Mouse (Mus musculus) heart, embryonic 16.5 days (tissue): ENCODE data around the gene Slc38a8. TPM values are rescaled to one million over a fixed set of nuclear protein-coding genes. Genes with fewer than 3 reads are reported as not detected.

ENCODE experiments used
- ATAC-seq: fragments of 200-750 bp; cut with Nextera tagmentation; replicated peaks from 2 replicates; pipeline ENCODE4 v1.8.0; 2017; ENCODE audit warnings: moderate number of reproducible peaks; ENCODE audit not compliant: insufficient read depth, low FRiP score; ENCODE audit errors: extremely low read depth
- H3K27ac ChIP-seq: fragments of 300-500 bp; sonication (generic); 2 replicates; pipeline ENCODE4 v1.5.1; 2014; ENCODE audit warnings: mild to moderate bottlenecking, low read length, control low read depth, moderate library complexity
- H3K27me3 ChIP-seq: fragments of 300-500 bp; sonication (generic); 2 replicates; pipeline ENCODE4 v1.6.1; 2014; ENCODE audit warnings: low read length, mixed read lengths; ENCODE audit not compliant: control insufficient read depth, insufficient read depth
- H3K36me3 ChIP-seq: fragments of 300-500 bp; sonication (generic); 2 replicates; pipeline ENCODE4 v1.6.1; 2014; ENCODE audit not compliant: control insufficient read depth, insufficient read depth
- H3K4me1 ChIP-seq: fragments of 300-500 bp; sonication (generic); 2 replicates; pipeline ENCODE4 v1.6.1; 2014; ENCODE audit warnings: low read length, mixed read lengths; ENCODE audit not compliant: control insufficient read depth, insufficient read depth
- H3K4me2 ChIP-seq: fragments of 300-500 bp; sonication (generic); 2 replicates; pipeline ENCODE4 v1.6.1; 2014; ENCODE audit warnings: low read depth, mild to moderate bottlenecking, control low read depth, low read length
- H3K4me3 ChIP-seq: fragments of 300-500 bp; sonication (generic); 2 replicates; pipeline ENCODE4 v1.5.1; 2014; ENCODE audit warnings: mild to moderate bottlenecking, control low read depth, low read length
- H3K9ac ChIP-seq: fragments of 300-500 bp; sonication (generic); 2 replicates; pipeline ENCODE4 v1.6.1; 2014; ENCODE audit warnings: low read length, control low read depth
- H3K9me3 ChIP-seq: fragments of 300-500 bp; sonication (generic); replicated peaks from 2 replicates; pipeline ENCODE4 v1.6.1; 2016; ENCODE audit warnings: low read length; ENCODE audit not compliant: control insufficient read depth
- WGBS: fragments of 180-500 bp; shearing (Covaris S2); extraction: QIAGEN DNeasy Blood & Tissue Kit; methylation state at CpG from one replicate; pipeline ENCODE4 v1.1.7; 2014; 5-methylcytosine and 5-hydroxymethylcytosine counted together
- polyA plus RNA-seq: library from polyadenylated mRNA; unstranded; fragments of >200 nt; fragmentation: Nextera tagmentation; extraction: Ambion mirVana; gene quantifications from 2 replicates; pipeline ENCODE4 v1.2.1, GENCODE M21; 2015

Gene Slc38a8
- polyA plus RNA-seq, 1 experiment from 2014 or later: not detected

DNA sequence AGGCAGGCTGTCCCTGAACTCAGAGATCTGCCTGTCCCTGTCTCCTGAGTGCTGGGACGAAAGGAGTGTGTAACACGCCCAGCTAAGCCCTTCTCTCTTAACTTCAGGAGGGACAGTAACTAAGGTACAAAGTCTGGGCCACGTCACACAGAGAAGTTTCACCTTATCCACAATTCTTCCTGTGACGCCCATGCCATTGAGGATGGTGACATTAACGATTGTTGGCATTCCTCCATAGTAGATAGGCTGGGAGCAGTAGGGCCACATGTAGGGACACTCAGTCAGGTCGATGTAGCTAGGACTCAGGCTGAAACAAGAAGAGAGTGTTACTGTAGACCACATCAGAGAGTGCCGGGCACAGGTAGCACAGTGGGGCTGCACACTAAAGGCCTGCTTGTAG, 27.3 kb upstream of the Slc38a8 start:
- Histone ChIP-seq H3K4me2 (no peak overlapping the region), H3K4me1 (no peaks in the 10 kb centered on the region), H3K36me3 (peaks cover 70% of the 10 kb centered on the region), H3K4me3 (no peak overlapping the region), H3K27me3 (no peaks in the 10 kb centered on the region), H3K27ac (no peak overlapping the region), H3K9ac (no peak overlapping the region), H3K9me3 (no peaks in the 10 kb centered on the region)
- WGBS: 85% methylated on average over 7 of the region's 7 CpGs
- no peak for ATAC-seq

DNA sequence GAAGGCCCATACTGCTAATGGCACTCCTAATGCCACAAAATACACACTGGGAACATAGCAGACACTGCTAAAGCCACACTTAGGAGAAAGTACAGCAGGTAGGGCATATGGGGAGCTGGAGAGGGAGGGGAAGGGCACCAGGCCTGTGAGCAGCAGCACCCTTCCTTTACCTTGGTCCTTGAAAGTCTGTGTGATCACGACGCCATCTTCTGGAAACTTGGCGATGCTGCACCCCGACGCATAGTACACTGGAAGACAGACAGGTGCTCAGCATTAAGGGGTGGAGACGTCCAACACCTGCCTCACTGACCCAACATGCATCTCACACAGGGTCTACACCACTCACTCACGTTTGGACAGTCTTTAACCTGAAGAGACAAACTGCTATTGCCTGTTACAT, 18.6 kb upstream of the Slc38a8 start:
- Histone ChIP-seq H3K27me3 (no peaks in the 10 kb centered on the region), H3K27ac (no peak overlapping the region), H3K36me3 (peaks cover 81% of the 10 kb centered on the region), H3K4me1 (no peaks in the 10 kb centered on the region), H3K9ac (no peak overlapping the region), H3K9me3 (no peaks in the 10 kb centered on the region), H3K4me2 (no peak overlapping the region), H3K4me3 (no peak overlapping the region)
- WGBS: 68% methylated on average over 7 of the region's 7 CpGs
- no peak for ATAC-seq

DNA sequence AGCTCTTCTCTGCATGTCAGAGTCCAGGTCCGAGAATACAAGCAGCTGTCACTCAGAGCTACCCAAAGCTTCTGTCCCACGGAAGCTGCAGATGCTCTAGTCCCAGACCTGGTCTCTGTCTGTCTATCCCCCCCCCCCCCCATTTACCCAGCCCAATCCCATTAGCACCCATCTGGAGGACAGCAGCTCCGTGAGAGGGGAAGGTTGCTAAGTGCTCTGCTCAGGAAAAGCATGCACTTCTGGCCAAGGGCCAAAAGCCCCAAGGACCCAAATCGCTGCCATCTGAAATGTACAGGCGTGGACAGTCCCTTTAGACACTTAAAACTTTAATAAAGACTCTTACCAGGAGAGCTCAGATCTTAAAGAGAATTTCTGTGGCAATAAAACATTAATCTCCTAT, 15.2 kb upstream of the Slc38a8 start:
- ATAC-seq: no peak
- H3K4me1 ChIP-seq: no peaks in the 10 kb centered on the region; the same call in 1 of the 2 replicates
- peaks cover 87% of the 10 kb centered on the region for H3K36me3 ChIP-seq
- H3K9ac ChIP-seq: no peak overlapping the region
- H3K4me3 ChIP-seq: no peak overlapping the region
- no peak overlapping the region for H3K27ac ChIP-seq
- H3K9me3 ChIP-seq: no peaks in the 10 kb centered on the region
- WGBS: 55% methylated on average over 5 of the region's 5 CpGs
- H3K4me2 ChIP-seq: no peak overlapping the region
- no peaks in the 10 kb centered on the region for H3K27me3 ChIP-seq

DNA sequence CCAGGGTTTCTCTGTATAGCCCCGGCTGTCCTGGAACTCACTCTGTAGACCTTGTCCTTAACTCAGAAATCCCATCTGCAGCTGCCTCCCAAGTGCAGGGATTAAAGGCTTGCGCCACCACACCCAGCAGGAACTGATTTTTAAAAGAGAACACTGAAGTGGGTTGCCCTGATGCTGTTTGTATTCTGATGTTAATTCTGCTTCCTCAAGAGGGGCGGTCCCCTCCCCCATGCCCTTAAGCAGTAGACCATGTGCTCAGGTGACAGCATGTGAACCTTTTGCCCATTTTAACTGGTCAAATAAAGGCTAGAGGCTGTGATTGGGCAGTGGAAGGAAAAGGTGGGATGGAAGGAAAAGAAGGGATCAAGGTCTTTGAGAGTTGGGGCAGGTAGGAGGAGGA, 14.3 kb upstream of the Slc38a8 start:
- H3K4me1 ChIP-seq: no peaks in the 10 kb centered on the region; the same call in 1 of the 2 replicates
- H3K4me2 ChIP-seq: no peak overlapping the region
- no peak overlapping the region for H3K27ac ChIP-seq
- ATAC-seq: no peak
- no peaks in the 10 kb centered on the region for H3K9me3 ChIP-seq
- no peak overlapping the region for H3K4me3 ChIP-seq
- H3K27me3 ChIP-seq: no peaks in the 10 kb centered on the region
- H3K9ac ChIP-seq: no peak overlapping the region
- H3K36me3 ChIP-seq: peaks cover 82% of the 10 kb centered on the region
- 80% methylated on average over 3 of the region's 3 CpGs for WGBS

DNA sequence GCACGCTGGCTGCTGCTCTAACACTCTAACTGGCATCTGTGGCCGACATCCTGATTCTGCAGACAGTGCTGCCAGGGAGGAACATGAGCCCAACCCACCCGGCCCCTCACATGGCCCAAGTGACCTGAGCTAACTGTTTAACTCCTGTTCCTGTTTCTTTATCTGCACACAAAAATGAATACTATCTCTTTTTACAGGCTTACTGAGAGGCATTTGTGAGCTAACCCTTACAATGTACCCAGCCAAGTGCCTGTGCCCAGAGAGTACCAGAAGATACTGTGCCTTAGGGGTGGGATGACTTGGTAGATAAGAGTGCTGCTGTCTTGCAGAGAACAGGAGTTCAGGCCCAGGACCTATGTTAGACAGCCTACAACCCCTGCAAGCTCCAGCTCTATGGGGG, 13.4 kb upstream of the Slc38a8 start:
- Histone ChIP-seq H3K9ac (no peak overlapping the region), H3K9me3 (no peaks in the 10 kb centered on the region), H3K4me2 (no peak overlapping the region), H3K27me3 (no peaks in the 10 kb centered on the region), H3K4me3 (no peak overlapping the region), H3K36me3 (peaks cover 82% of the 10 kb centered on the region), H3K27ac (no peak overlapping the region), H3K4me1 (no peaks in the 10 kb centered on the region; the same call in 1 of the 2 replicates)
- WGBS: 82% methylated on average over 3 of the region's 3 CpGs
- no peak for ATAC-seq

DNA sequence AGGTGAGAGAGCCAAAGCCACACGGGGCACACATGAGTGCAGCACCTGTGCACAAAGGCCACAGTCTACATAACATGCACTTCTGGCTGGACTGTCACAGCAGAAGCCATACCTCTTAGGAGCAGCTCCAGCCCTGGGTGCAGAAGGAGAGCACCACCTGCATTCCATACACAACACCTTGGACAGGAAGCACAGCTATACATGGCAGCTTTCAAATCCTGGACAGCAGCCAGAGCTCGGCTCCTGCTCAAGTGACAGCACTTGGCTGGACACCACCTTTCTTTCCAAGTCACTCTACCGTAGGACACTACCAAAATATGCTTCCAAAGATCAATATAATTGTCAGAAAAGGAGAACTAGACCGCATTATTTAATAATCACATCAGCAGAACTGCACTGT, 11.9 kb upstream of the Slc38a8 start:
- Histone ChIP-seq H3K4me2 (no peak overlapping the region), H3K4me1 (no peaks in the 10 kb centered on the region; the same call in 1 of the 2 replicates), H3K9me3 (no peaks in the 10 kb centered on the region), H3K27ac (no peak overlapping the region), H3K4me3 (no peak overlapping the region), H3K27me3 (no peaks in the 10 kb centered on the region), H3K36me3 (peaks cover 82% of the 10 kb centered on the region), H3K9ac (no peak overlapping the region)
- WGBS: 65% methylated on average over 4 of the region's 4 CpGs
- ATAC-seq: no peak

DNA sequence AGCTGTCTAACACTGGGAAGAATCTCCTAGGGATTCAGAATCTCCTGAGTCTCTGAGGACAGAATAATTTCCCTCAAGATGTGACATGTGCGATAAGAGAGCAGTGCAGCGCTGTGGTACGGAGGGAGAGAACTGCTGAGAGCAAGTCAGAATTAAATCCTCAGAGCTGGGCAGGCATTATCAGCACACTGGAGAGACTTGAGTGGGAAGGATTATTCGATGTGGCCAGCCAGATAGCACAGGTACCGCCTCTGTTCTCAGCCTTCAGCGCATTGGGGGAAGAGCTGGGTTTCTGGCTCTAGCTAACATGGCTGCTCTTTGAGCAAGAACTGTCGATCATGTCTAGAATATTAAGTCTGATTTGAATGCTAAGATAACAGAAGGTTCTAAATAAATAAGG, 10.2 kb upstream of the Slc38a8 start:
- no peaks in the 10 kb centered on the region; the same call in 1 of the 2 replicates for H3K4me1 ChIP-seq
- H3K4me3 ChIP-seq: no peak overlapping the region
- H3K9me3 ChIP-seq: no peaks in the 10 kb centered on the region
- no peak overlapping the region for H3K27ac ChIP-seq
- H3K36me3 ChIP-seq: peaks cover 82% of the 10 kb centered on the region
- H3K9ac ChIP-seq: no peak overlapping the region
- no peaks in the 10 kb centered on the region for H3K27me3 ChIP-seq
- H3K4me2 ChIP-seq: no peak overlapping the region
- 77% methylated on average over 7 of the region's 7 CpGs for WGBS
- no peak for ATAC-seq

DNA sequence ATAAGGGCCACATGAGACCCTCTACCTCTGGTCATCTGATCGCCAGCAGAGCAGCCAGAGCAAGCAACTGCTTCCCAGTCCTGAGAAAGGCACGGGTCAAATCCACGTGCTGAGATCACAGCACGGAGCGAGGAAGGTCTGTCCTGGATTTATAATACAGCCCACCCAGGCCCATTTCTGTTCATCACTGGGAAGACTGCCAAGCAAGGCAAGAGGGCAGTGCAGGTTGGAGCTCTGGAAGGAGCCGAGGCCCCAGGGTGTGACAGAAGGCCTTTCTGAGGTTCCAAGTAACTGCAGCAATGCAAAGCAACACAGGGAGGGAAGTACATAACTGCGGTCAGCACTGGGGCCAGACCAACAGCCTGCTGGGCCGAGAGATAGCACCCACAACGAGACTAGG, 9.0 kb upstream of the Slc38a8 start:
- H3K4me3 ChIP-seq: no peak overlapping the region
- no peak overlapping the region for H3K27ac ChIP-seq
- H3K27me3 ChIP-seq: no peaks in the 10 kb centered on the region
- H3K4me1 ChIP-seq: no peaks in the 10 kb centered on the region; the same call in 1 of the 2 replicates
- 77% methylated on average over 9 of the region's 9 CpGs for WGBS
- peaks cover 73% of the 10 kb centered on the region for H3K36me3 ChIP-seq
- no peak for ATAC-seq
- no peak overlapping the region for H3K4me2 ChIP-seq
- H3K9ac ChIP-seq: no peak overlapping the region
- H3K9me3 ChIP-seq: no peaks in the 10 kb centered on the region

DNA sequence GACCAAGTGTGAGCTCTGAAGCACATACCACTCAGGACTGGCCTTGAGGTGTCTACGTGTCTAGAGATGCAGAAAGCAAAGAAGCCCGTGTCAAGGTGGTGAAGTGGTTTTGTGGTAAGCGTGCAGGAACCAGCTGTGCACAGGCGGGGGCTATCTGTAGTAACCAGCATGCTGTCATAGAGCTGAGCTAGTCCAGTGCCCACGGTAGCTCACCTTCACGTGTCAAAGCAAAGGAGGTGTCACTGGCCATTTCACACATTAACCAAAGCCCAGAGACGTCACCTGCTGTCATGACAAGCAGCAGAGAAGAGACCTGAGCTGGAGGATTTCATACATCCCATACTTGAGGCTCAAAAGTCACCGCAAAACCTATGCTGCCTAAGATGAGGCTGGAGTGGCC, 4.6 kb upstream of the Slc38a8 start:
- no peaks in the 10 kb centered on the region for H3K9me3 ChIP-seq
- WGBS: 63% methylated on average over 8 of the region's 8 CpGs
- H3K4me1 ChIP-seq: no peaks in the 10 kb centered on the region
- no peak overlapping the region for H3K4me2 ChIP-seq
- no peak overlapping the region for H3K9ac ChIP-seq
- peaks cover 34% of the 10 kb centered on the region for H3K36me3 ChIP-seq
- 0 out of 2 replicates have a peak, but pooled peaks cover 2% of the 10 kb centered on the region for H3K27me3 ChIP-seq
- ATAC-seq: no peak
- no peak overlapping the region for H3K4me3 ChIP-seq
- H3K27ac ChIP-seq: no peak overlapping the region

DNA sequence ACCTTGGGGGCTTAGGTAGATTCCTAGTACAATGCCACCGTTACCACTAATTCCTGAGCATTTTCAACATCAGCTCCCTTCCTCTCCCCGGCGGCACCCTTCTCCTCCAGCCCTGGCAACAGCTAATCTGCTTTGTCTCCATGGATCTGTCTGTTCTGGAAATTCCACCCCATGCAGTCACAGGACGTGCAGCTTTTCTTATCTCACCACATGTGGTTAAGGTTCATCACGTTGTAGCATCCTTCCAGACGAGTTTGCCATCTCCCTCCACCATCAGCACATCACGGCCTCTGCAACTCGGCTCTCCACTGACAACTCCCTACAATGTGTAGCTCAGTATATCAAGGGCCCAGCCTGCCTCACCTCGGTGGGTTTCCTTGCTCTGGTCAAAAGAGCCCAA, 4.0 kb upstream of the Slc38a8 start:
- peaks cover 4% of the 10 kb centered on the region; the same call in 1 of the 2 replicates for H3K27me3 ChIP-seq
- no peak overlapping the region for H3K9ac ChIP-seq
- H3K36me3 ChIP-seq: peaks cover 32% of the 10 kb centered on the region
- H3K4me2 ChIP-seq: no peak overlapping the region
- H3K27ac ChIP-seq: no peak overlapping the region
- H3K4me3 ChIP-seq: no peak overlapping the region
- H3K4me1 ChIP-seq: no peaks in the 10 kb centered on the region
- no peak for ATAC-seq
- no peaks in the 10 kb centered on the region for H3K9me3 ChIP-seq
- WGBS: 33% methylated on average over 9 of the region's 9 CpGs
